Mouse (Mus musculus) brain, embryonic 14.5 days (tissue): ENCODE measurements at regions not wholly inside any gene's neighbourhood (a gene's known extent, or its start where the extent isn't known, plus 50 kb on each side); places are given as distances from the start of the nearest gene placed in this dataset.

ENCODE experiments used
- DNase-seq: peaks from one replicate; pipeline ENCODE4 v3.0.0-alpha.2; 2011; ENCODE audit warnings: low read depth
- CTCF ChIP-seq: fragments of 200-500 bp; IDR thresholded peaks from 2 replicates; pipeline ENCODE4 v1.5.1; 2012; ENCODE audit warnings: inconsistent platforms, mild to moderate bottlenecking, moderate library complexity, borderline replicate concordance; ENCODE audit not compliant: insufficient read depth, insufficient read length; ENCODE audit errors: extremely low read depth
- POLR2A ChIP-seq: fragments of 200-500 bp; IDR thresholded peaks from 2 replicates; pipeline ENCODE4 v1.6.1; 2012; ENCODE audit warnings: mild to moderate bottlenecking, inconsistent platforms, borderline replicate concordance; ENCODE audit not compliant: poor library complexity, insufficient read depth, insufficient read length, severe bottlenecking; ENCODE audit errors: extremely low read depth

GRCm38 (mm10) chr2:9614415-9614814 is 266.6 kb upstream of the 4930412O13Rik start:
- TF ChIP-seq POLR2A (no peak), CTCF (no peak)
- DNase-seq = no peak

- DNase-seq = no peak
- no peak for TF ChIP-seq CTCF
- TF ChIP-seq POLR2A = no peak
Observed at GRCm38 (mm10) chr2:9616292-9616691, 264.8 kb upstream of the 4930412O13Rik start.

- DNase-seq = peak; percentile 96
- no peak for TF ChIP-seq CTCF
- TF ChIP-seq POLR2A = no peak
Observed at GRCm38 (mm10) chr2:9620303-9621244, 260.5 kb upstream of the 4930412O13Rik start.

- DNase-seq = no peak
- TF ChIP-seq POLR2A (no peak), CTCF (no peak)
Observed at GRCm38 (mm10) chr2:9623702-9624101, 257.4 kb upstream of the 4930412O13Rik start.

GRCm38 (mm10) chr2:9628026-9628425 is 253.0 kb upstream of the 4930412O13Rik start:
- no peak for DNase-seq
- TF ChIP-seq CTCF (no peak), POLR2A (no peak)

- no peak for TF ChIP-seq POLR2A
- no peak for TF ChIP-seq CTCF
- peak; percentile 49 for DNase-seq
Observed at GRCm38 (mm10) chr2:9632719-9633446, 248.2 kb upstream of the 4930412O13Rik start.

GRCm38 (mm10) chr2:9639262-9639661 is 241.8 kb upstream of the 4930412O13Rik start:
- no peak for DNase-seq
- TF ChIP-seq POLR2A = no peak

GRCm38 (mm10) chr2:9641629-9642028 is 239.4 kb upstream of the 4930412O13Rik start:
- TF ChIP-seq CTCF (no peak), POLR2A (no peak)
- no peak for DNase-seq

GRCm38 (mm10) chr2:9642411-9642810 is 238.6 kb upstream of the 4930412O13Rik start:
- TF ChIP-seq POLR2A = no peak
- TF ChIP-seq CTCF = no peak
- no peak for DNase-seq

GRCm38 (mm10) chr2:9646466-9646865 is 234.6 kb upstream of the 4930412O13Rik start:
- TF ChIP-seq POLR2A (no peak), CTCF (no peak)

GRCm38 (mm10) chr2:9646963-9647362 is 234.1 kb upstream of the 4930412O13Rik start:
- TF ChIP-seq POLR2A (no peak), CTCF (no peak)
- no peak for DNase-seq

More at GRCm38 (mm10) chr2:9646466-9646865, 234.6 kb upstream of the 4930412O13Rik start:
- no peak for DNase-seq
